Mouse (Mus musculus): ENCODE results near the gene Tmem37. TPM values are rescaled to one million over a fixed set of nuclear protein-coding genes. Genes with fewer than 3 reads are reported as not detected.

Gene Tmem37
- polyA plus RNA-seq, 1 experiment = 17.8 TPM

- Histone ChIP-seq H3K9ac (ENCODE audit: low read depth, poor library complexity, severe bottlenecking) (no peak overlapping the region), H3K4me3 (ENCODE audit: low read depth, low read length) (no peak overlapping the region), H3K36me3 (ENCODE audit: control insufficient read depth, insufficient read depth, low read length, poor library complexity, severe bottlenecking) (no peaks in the 10 kb centered on the region), H3K27ac (ENCODE audit: insufficient read depth, low read length) (no peak overlapping the region), H3K27me3 (ENCODE audit: control insufficient read depth, insufficient read depth, low read length, poor library complexity, severe bottlenecking) (no peaks in the 10 kb centered on the region), H3K4me1 (ENCODE audit: control insufficient read depth, insufficient read depth, low read length) (no peaks in the 10 kb centered on the region), H3K9me3 (replicated peaks; ENCODE audit: control insufficient read depth, insufficient read depth, low read length, poor library complexity, severe bottlenecking) (no peaks in the 10 kb centered on the region)
- TF ChIP-seq CTCF (IDR thresholded peaks at IDR 0.05; ENCODE audit: low read depth, low read length) = no peak
- TF ChIP-seq POLR2A (IDR thresholded peaks at IDR 0.05; ENCODE audit: insufficient read depth, low read length) = no peak
- no peak for TF ChIP-seq EP300 (IDR thresholded peaks at IDR 0.05; ENCODE audit: insufficient read depth, low read depth, low read length)
Observed at GRCm38 (mm10) chr1:120020322-120020897, 53.5 kb downstream of the Tmem37 start.

GRCm38 (mm10) chr1:120019428-120019827, 54.4 kb downstream of the Tmem37 start:
- Histone ChIP-seq H3K27me3 (ENCODE audit: control insufficient read depth, insufficient read depth, low read length, poor library complexity, severe bottlenecking) (no peaks in the 10 kb centered on the region), H3K4me1 (ENCODE audit: control insufficient read depth, insufficient read depth, low read length) (no peaks in the 10 kb centered on the region), H3K9ac (ENCODE audit: low read depth, poor library complexity, severe bottlenecking) (no peak overlapping the region), H3K36me3 (ENCODE audit: control insufficient read depth, insufficient read depth, low read length, poor library complexity, severe bottlenecking) (no peaks in the 10 kb centered on the region), H3K4me3 (ENCODE audit: low read depth, low read length) (no peak overlapping the region), H3K27ac (ENCODE audit: insufficient read depth, low read length) (no peak overlapping the region), H3K9me3 (replicated peaks; ENCODE audit: control insufficient read depth, insufficient read depth, low read length, poor library complexity, severe bottlenecking) (no peaks in the 10 kb centered on the region)
- TF ChIP-seq CTCF (IDR thresholded peaks at IDR 0.05; ENCODE audit: low read depth, low read length) (no peak), EP300 (IDR thresholded peaks at IDR 0.05; ENCODE audit: insufficient read depth, low read depth, low read length) (no peak), POLR2A (IDR thresholded peaks at IDR 0.05; ENCODE audit: insufficient read depth, low read length) (no peak)

- Histone ChIP-seq H3K27me3 (ENCODE audit: control insufficient read depth, insufficient read depth, low read length, poor library complexity, severe bottlenecking) (no peaks in the 10 kb centered on the region), H3K27ac (ENCODE audit: insufficient read depth, low read length) (no peak overlapping the region), H3K4me1 (ENCODE audit: control insufficient read depth, insufficient read depth, low read length) (no peaks in the 10 kb centered on the region), H3K9ac (ENCODE audit: low read depth, poor library complexity, severe bottlenecking) (no peak overlapping the region), H3K36me3 (ENCODE audit: control insufficient read depth, insufficient read depth, low read length, poor library complexity, severe bottlenecking) (no peaks in the 10 kb centered on the region), H3K4me3 (ENCODE audit: low read depth, low read length) (no peak overlapping the region), H3K9me3 (replicated peaks; ENCODE audit: control insufficient read depth, insufficient read depth, low read length, poor library complexity, severe bottlenecking) (no peaks in the 10 kb centered on the region)
- peak; percentile 3 for TF ChIP-seq CTCF (IDR thresholded peaks at IDR 0.05; ENCODE audit: low read depth, low read length)
- no peak for TF ChIP-seq POLR2A (IDR thresholded peaks at IDR 0.05; ENCODE audit: insufficient read depth, low read length)
- no peak for TF ChIP-seq EP300 (IDR thresholded peaks at IDR 0.05; ENCODE audit: insufficient read depth, low read depth, low read length)
Observed at GRCm38 (mm10) chr1:120018900-120019299, 55.0 kb downstream of the Tmem37 start.

Other genes with a start within 250 kb of the Tmem37 start
- gene Ptpn4, start 236.5 kb downstream of the Tmem37 start, polyA plus RNA-seq (2011; ENCODE audit: insufficient read depth, insufficient read length, low read depth, missing spikeins) = 20.9 and 29.2 TPM in 2 replicates
- gene Tmem177, start 160.9 kb downstream of the Tmem37 start, polyA plus RNA-seq (2011; ENCODE audit: insufficient read depth, insufficient read length, low read depth, missing spikeins) = 6.8 and 8.7 TPM in 2 replicates
- gene Cfap221, start 76.8 kb downstream of the Tmem37 start, polyA plus RNA-seq (2011; ENCODE audit: insufficient read depth, insufficient read length, low read depth, missing spikeins) = not detected in 2 replicates
- gene Sctr, start 67.2 kb downstream of the Tmem37 start, polyA plus RNA-seq (2011; ENCODE audit: insufficient read depth, insufficient read length, low read depth, missing spikeins) = not detected in 2 replicates
- 319 and 354 TPM in 2 replicates for gene Dbi, start 47.0 kb upstream of the Tmem37 start, polyA plus RNA-seq (2011; ENCODE audit: insufficient read depth, insufficient read length, low read depth, missing spikeins)
- 14.1 and 16.0 TPM in 2 replicates for gene 3110009E18Rik, start 47.1 kb upstream of the Tmem37 start, polyA plus RNA-seq (2011; ENCODE audit: insufficient read depth, insufficient read length, low read depth, missing spikeins)
- gene Steap3, start 198.6 kb upstream of the Tmem37 start, polyA plus RNA-seq (2011; ENCODE audit: insufficient read depth, insufficient read length, low read depth, missing spikeins) = 9.4 and 11.0 TPM in 2 replicates

All from ES-Bruce4 (cell line).